Mouse (Mus musculus) bone marrow, adult 2 months (tissue): ENCODE results near the gene Slc44a5. TPM values are rescaled to one million over a fixed set of nuclear protein-coding genes. Genes with fewer than 3 reads are reported as not detected.

Experiments
- H3K27ac ChIP-seq: fragments of 200-500 bp; 2 replicates; pipeline ENCODE4 v1.5.1; 2012; ENCODE audit warnings: low read depth, mild to moderate bottlenecking, control low read depth, inconsistent platforms, low read length; ENCODE audit not compliant: control insufficient read depth, poor library complexity, insufficient read depth
- H3K4me1 ChIP-seq: fragments of 200-500 bp; 2 replicates; pipeline ENCODE4 v1.6.1; 2011; ENCODE audit warnings: low read length; ENCODE audit not compliant: control insufficient read depth, insufficient read depth
- H3K4me3 ChIP-seq: fragments of 200-500 bp; replicated peaks from 2 replicates; pipeline ENCODE3; 2011; ENCODE audit warnings: mild to moderate bottlenecking, low read depth, low read length, control low read depth; ENCODE audit not compliant: control insufficient read depth
- CTCF ChIP-seq: fragments of 200-500 bp; IDR thresholded peaks from 2 replicates; pipeline ENCODE4 v1.5.1; 2011; ENCODE audit warnings: low read length, control low read depth; ENCODE audit not compliant: control insufficient read depth, insufficient read depth
- POLR2A ChIP-seq: fragments of 200-500 bp; IDR thresholded peaks from 2 replicates; pipeline ENCODE4 v1.6.1; 2011; ENCODE audit warnings: low read depth, mild to moderate bottlenecking, control low read depth, low read length, borderline replicate concordance; ENCODE audit not compliant: control insufficient read depth
- WGBS: fragments of 180-500 bp; shearing (Covaris S2); methylation state at CpG from one replicate; pipeline ENCODE4 v1.1.7; 2018; 5-methylcytosine and 5-hydroxymethylcytosine counted together
- polyA plus RNA-seq: library from polyadenylated mRNA; stranded (reverse); fragments of >200 nt; gene quantifications from 2 replicates; pipeline ENCODE4 v1.2.4, GENCODE M21; 2011; ENCODE audit warnings: low replicate concordance; ENCODE audit not compliant: missing spikeins, insufficient read depth, insufficient read length

Slc44a5 gene
- polyA plus RNA-seq, 1 experiment = not detected

- WGBS = 85% methylated on average over 7 of the region's 7 CpGs
- Histone ChIP-seq H3K4me3 (no peak overlapping the region), H3K27ac (no peak overlapping the region), H3K4me1 (no peaks in the 10 kb centered on the region; the same call in 1 of the 2 replicates)
- no peak for TF ChIP-seq CTCF
- no peak for TF ChIP-seq POLR2A
These were observed 201.5 kb downstream of the Slc44a5 start for GRCm38 (mm10) chr3:154174766-154175165.

- WGBS = 2% methylated on average over 8 of the region's 8 CpGs
- TF ChIP-seq CTCF = no peak
- TF ChIP-seq POLR2A = no peak
- no peak overlapping the region for H3K27ac ChIP-seq
- H3K4me3 ChIP-seq = no peak overlapping the region
- H3K4me1 ChIP-seq = no peaks in the 10 kb centered on the region; the same call in 1 of the 2 replicates
These were observed 204.5 kb downstream of the Slc44a5 start for GRCm38 (mm10) chr3:154177665-154178305.

- TF ChIP-seq CTCF (no peak), POLR2A (no peak)
- H3K27ac ChIP-seq = no peak overlapping the region
- H3K4me3 ChIP-seq = no peak overlapping the region
- WGBS = 87% methylated on average over 2 of the region's 3 CpGs
- H3K4me1 ChIP-seq = no peaks in the 10 kb centered on the region; the same call in 1 of the 2 replicates
These were observed 206.2 kb downstream of the Slc44a5 start for GRCm38 (mm10) chr3:154179423-154179920.

- WGBS = 4% methylated on average over 7 of the region's 7 CpGs
- TF ChIP-seq CTCF (no peak), POLR2A (no peak)
- Histone ChIP-seq H3K4me3 (no peak overlapping the region), H3K27ac (no peak overlapping the region), H3K4me1 (no peaks in the 10 kb centered on the region)
These were observed 209.8 kb downstream of the Slc44a5 start for GRCm38 (mm10) chr3:154182987-154183386.

GRCm38 (mm10) chr3:154183957-154184356 lies 210.7 kb downstream of the Slc44a5 start:
- H3K4me1 ChIP-seq = no peaks in the 10 kb centered on the region
- no peak overlapping the region for H3K4me3 ChIP-seq
- no peak overlapping the region for H3K27ac ChIP-seq
- no peak for TF ChIP-seq CTCF
- TF ChIP-seq POLR2A = no peak
- 82% methylated on average over 9 of the region's 9 CpGs for WGBS

GRCm38 (mm10) chr3:154188668-154189067 lies 215.4 kb downstream of the Slc44a5 start:
- 75% methylated on average over 9 of the region's 9 CpGs for WGBS
- Histone ChIP-seq H3K27ac (no peak overlapping the region), H3K4me3 (no peak overlapping the region), H3K4me1 (peaks cover 2% of the 10 kb centered on the region)
- TF ChIP-seq CTCF (no peak), POLR2A (no peak)

GRCm38 (mm10) chr3:154192328-154193030 lies 219.2 kb downstream of the Slc44a5 start:
- TF ChIP-seq CTCF = no peak
- no peak for TF ChIP-seq POLR2A
- H3K27ac ChIP-seq = no peak overlapping the region
- peaks cover 2% of the 10 kb centered on the region for H3K4me1 ChIP-seq
- no peak overlapping the region for H3K4me3 ChIP-seq
- WGBS = 54% methylated on average over 14 of the region's 14 CpGs

GRCm38 (mm10) chr3:154193189-154193840 lies 220.1 kb downstream of the Slc44a5 start:
- WGBS = 70% methylated on average over 10 of the region's 10 CpGs

More at GRCm38 (mm10) chr3:154193189-154193840, 220.1 kb downstream of the Slc44a5 start:
- TF ChIP-seq CTCF = no peak
- TF ChIP-seq POLR2A = no peak
- no peak overlapping the region for H3K4me3 ChIP-seq
- H3K27ac ChIP-seq = no peak overlapping the region; the same call in 1 of the 2 replicates
- H3K4me1 ChIP-seq = peaks cover 2% of the 10 kb centered on the region
